Mouse (Mus musculus) brown adipose tissue, adult 24 weeks (tissue): ENCODE results near the gene Tyw1. TPM values are rescaled to one million over a fixed set of nuclear protein-coding genes. Genes with fewer than 3 reads are reported as not detected.

Experiments
- H3K27ac ChIP-seq: fragments of 200-500 bp; replicated peaks from 2 replicates; pipeline ENCODE4 v1.5.1; 2012; ENCODE audit warnings: low read depth, mild to moderate bottlenecking, low read length
- H3K4me1 ChIP-seq: fragments of 200-500 bp; 2 replicates; pipeline ENCODE4 v1.6.1; 2012; ENCODE audit warnings: low read length, mixed read lengths; ENCODE audit not compliant: control insufficient read depth, insufficient read depth, insufficient read length
- H3K4me3 ChIP-seq: fragments of 200-500 bp; 2 replicates; pipeline ENCODE4 v1.5.1; 2012; ENCODE audit warnings: low read depth, mild to moderate bottlenecking, low read length, moderate library complexity; ENCODE audit not compliant: insufficient read depth
- polyA plus RNA-seq: library from polyadenylated mRNA; stranded (reverse); fragments of >200 nt; gene quantifications from 2 replicates; pipeline ENCODE4 v1.2.4, GENCODE M21; 2012; ENCODE audit not compliant: missing spikeins, insufficient read depth, insufficient read length

Gene Tyw1
- polyA plus RNA-seq, 1 experiment = 6.5 TPM

DNA sequence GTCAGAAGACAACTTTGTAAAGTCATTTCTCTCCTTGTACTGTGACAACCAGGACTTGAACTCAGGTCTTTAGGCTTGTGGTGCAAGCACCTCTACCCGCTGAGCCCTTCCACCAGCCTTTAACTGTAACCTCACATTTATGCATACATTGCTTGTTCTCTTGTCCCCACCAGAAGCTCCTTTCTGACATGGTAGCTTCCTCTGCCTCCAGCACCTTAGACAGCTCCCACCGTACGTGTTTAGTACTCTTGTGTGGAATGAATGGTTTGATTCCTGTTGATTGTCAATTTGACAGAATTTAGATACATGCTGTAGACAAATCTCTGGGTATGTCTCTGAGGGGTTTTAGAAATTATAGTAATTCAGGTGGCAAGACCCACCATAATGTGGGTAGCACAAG, 108.4 kb downstream of the Tyw1 start:
- H3K27ac ChIP-seq = no peak overlapping the region
- H3K4me1 ChIP-seq = no peaks in the 10 kb centered on the region
- H3K4me3 ChIP-seq = no peak overlapping the region

DNA sequence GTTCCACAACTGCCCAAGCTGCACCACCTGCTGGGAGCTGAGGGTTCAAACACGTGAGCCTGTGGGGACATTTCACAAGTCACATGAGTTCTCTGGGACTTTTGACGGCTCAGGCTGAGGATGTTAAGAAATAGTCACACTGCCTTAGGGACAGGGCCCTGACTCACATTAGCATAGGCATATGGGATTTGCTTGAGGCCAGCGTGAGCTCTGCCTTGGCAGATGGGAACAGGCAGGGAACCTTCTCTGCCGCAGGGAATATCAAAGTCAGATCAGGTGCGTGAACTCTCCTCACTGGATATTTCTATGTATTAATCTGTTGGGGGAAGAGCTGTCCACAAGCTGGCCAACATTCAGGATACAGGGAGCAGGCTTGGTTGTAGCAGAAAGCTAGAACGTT, 112.8 kb downstream of the Tyw1 start:
- Histone ChIP-seq H3K4me1 (no peaks in the 10 kb centered on the region), H3K27ac (no peak overlapping the region), H3K4me3 (no peak overlapping the region)

DNA sequence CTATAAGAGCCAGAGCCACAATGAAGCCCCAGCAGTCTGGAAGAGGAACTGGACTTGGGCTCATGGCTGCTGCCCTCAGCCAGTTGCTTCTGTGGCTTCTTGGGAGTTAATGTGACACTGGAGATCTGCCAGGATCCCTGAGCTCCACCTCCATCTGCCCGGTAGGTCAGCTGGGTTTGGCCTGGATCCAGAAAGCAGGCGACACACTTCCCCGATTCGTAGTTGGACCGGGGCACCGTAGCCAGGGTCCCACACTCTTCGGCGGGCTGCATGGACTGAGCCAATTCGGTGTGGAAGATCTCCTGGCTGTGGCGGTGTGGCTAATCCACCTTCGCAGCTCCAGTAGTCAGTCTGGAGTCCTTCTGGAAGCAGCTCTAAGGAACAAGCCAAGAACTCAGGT, 113.8 kb downstream of the Tyw1 start, which contains the start of gene Caln1:
Gene Caln1, plus strand, starts transcription at position 219 of the 400 bp plus-strand sequence.
- H3K4me1 ChIP-seq = no peaks in the 10 kb centered on the region
- no peak within 1 kb of the TSS for H3K4me3 ChIP-seq
- no peak within 1 kb of the TSS for H3K27ac ChIP-seq

DNA sequence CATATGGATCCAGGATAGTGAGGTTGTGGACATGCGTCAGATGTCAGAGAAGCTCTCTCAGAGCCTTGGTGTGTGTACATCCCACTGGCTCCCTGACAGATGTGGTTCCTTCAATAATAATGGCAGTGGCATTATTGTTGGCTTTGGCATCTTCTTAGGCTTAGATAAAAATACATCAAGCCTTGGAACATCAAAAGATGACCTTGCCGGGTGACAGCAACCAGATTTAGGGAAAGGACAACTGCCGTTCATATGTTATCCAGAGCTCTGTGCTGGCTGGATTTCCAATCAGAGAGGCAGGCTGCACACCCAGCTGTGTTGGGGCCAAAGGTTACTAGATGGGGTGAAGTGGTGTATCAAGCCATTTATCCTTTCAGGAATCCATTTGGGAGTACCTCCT, 120.0 kb downstream of the Tyw1 start:
- no peak overlapping the region for H3K27ac ChIP-seq
- no peak overlapping the region for H3K4me3 ChIP-seq
- H3K4me1 ChIP-seq = no peaks in the 10 kb centered on the region

DNA sequence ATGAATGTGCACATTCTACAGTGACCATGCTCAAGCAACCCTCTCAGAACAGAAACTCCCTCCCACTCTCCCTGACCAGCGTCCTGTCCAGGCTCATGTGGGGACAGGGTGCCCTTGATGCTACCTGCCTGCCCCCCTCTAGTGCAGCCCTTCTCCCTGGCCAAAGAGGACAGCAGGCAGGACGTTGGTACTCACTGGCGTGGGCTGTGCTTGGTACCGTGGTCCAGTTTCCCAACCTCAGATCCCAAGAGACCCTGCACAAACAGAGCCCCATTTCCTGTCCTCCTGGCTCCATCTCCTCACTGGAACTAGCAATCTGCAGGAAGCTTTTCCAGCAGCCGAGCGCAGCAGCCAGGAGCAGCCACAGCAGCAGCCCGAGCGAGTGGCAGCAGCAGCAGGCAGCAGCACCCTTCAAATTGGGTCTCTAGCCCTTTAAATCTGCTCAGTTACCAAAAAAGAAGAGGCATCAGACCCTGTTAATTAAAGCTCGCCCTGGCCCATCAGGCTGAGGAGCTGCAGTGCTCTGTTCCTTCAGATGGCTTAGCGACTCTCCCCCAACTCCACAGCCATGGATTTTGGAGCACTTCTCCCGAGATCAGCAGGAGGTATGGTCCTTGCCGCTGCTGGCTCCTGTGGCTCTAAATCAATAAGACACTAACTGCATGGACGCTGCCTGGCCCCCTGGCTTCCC, 128.9 kb downstream of the Tyw1 start, which contains the start of gene A330070K13Rik:
Gene A330070K13Rik, minus strand, starts transcription at position 410 of the 691 bp plus-strand sequence.
- no peak within 1 kb of the TSS for H3K4me3 ChIP-seq
- H3K4me1 ChIP-seq = no peaks in the 10 kb centered on the region
- no peak within 1 kb of the TSS for H3K27ac ChIP-seq

DNA sequence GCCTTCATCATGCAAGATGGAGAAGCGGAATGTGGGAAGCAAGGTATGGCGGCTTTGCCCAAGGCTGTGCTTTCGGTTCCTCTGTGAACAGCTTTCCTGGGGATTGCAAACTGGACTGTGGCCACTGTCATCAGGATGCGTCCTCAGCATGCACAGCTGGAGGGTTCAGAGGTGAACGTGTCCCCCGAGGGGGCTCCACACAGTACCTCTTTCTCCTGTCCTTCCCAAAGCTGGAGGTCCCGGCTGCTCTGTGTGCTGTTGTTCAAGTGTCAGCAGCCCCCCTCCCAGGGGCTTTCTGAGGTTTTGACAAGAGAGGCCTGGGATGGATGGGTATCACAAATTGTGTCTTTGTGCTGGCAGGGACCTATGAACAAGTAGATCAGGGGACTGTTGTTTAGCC, 131.0 kb downstream of the Tyw1 start:
- H3K27ac ChIP-seq = no peak overlapping the region
- no peak overlapping the region for H3K4me3 ChIP-seq
- no peaks in the 10 kb centered on the region for H3K4me1 ChIP-seq

Other genes starting within 250 kb of the Tyw1 start
- gene Asl, start 226.4 kb upstream of the Tyw1 start, polyA plus RNA-seq = 23.4 and 27.8 TPM in 2 replicates
- 21.9 and 23.3 TPM in 2 replicates for gene Crcp, start 226.3 kb upstream of the Tyw1 start, polyA plus RNA-seq
- gene Tpst1, start 182.3 kb upstream of the Tyw1 start, polyA plus RNA-seq = 11.6 and 14.3 TPM in 2 replicates
- gene Kctd7, start 110.8 kb upstream of the Tyw1 start, polyA plus RNA-seq = 1.2 and 1.5 TPM in 2 replicates
- gene Rabgef1, start 83.8 kb upstream of the Tyw1 start, polyA plus RNA-seq = 16.7 and 19.1 TPM in 2 replicates
- 19.1 and 22.1 TPM in 2 replicates for gene Tmem248, start 38.5 kb upstream of the Tyw1 start, polyA plus RNA-seq
- 74.0 and 81.0 TPM in 2 replicates for gene Sbds, start 89 bp upstream of the Tyw1 start, polyA plus RNA-seq
- not detected in 2 replicates for gene Caln1, start 113.8 kb downstream of the Tyw1 start, polyA plus RNA-seq
- gene A330070K13Rik, start 129.0 kb downstream of the Tyw1 start, polyA plus RNA-seq = not detected in 2 replicates